Mouse (Mus musculus) megakaryocyte-erythroid progenitor cell, adult 5-6 weeks (primary cell): ENCODE data around the gene Ensa. TPM values are rescaled to one million over a fixed set of nuclear protein-coding genes. Genes with fewer than 3 reads are reported as not detected.
"Not testable (repeated sequence)": the region's sequence is repeated elsewhere in the genome, so short reads cannot be mapped to it uniquely, and the experiment has no call there.

ENCODE experiments used
- ATAC-seq: replicated peaks from 2 replicates; pipeline ENCODE4 v1.8.0; 2016; ENCODE audit warnings: mild to moderate bottlenecking, inconsistent platforms; ENCODE audit not compliant: severe bottlenecking, poor library complexity, low FRiP score, low TSS enrichment
- total RNA-seq, 2 experiments: library from RNA; stranded (forward) in 1 of 2; stranded (reverse) in 1 of 2; fragments of 200-1000, 215-1000 nt in 1 of 2; fragments of >200 nt in 1 of 2; fragmentation: Nextera tagmentation in 1 of 2; gene quantifications; 2 replicates each; pipeline ENCODE4 v1.2.3; 2014 to 2017

Ensa gene
- total RNA-seq, 2 experiments from 2014 or later, result 39.4 to 65.4 TPM

DNA sequence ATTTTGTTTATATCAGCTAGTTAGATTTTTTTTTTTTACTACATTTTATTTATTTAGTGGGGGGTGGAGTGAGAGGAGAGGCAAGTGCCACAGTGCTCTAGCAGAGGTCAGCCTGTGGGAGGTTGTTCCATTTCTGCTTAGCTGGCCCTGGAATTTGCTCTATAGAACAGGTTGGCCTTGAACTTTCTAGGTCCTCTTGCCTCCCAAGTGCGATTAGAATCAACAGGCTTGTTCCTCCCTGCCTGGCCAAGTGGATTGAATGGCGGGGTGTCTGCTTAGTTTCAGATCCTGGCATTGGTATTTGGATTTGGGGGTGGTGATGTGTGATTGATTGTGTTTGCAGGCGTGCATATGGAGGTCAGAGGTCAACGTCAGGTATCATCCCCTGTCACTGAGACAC is 11.3 kb downstream of the Ensa start:
- ATAC-seq, result no peak

DNA sequence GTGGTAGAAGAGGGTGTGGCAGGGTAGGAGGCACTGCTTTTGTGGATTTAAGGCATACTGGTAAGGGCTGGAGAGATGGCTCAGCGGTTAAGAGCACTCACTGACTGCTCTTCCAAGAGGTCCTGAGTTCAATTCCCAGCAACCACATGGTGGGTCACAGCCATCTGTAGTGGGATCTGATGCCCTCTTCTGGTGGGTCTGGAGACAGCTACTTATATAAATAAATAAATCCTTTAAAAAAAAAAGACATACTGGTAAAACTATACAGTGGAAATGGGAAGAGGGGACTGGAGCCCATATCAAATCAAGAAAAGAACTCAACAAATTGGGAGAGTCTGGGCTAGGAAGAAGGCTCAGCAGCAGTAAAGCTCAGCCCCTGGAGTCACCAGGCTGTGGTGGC is 14.9 kb downstream of the Ensa start:
- ATAC-seq, result no peak

DNA sequence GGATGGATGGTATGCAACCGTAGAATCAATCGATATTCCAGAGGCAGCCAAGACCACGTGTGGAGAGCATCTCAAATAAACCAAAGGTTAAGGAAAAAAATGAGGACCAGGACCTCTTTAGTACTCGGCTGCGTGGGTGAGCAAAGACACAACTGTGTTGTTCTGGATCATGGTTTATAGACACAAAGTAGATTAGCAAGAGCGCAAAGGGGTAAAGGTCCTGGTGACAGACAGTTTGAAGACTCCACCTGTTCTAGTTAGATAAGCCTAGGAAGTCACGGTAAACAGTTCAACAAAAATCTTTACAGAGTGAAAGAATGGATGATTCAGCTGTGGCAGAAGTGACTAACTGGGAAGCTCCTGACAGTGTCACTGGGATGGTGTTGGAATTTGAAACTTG is 18.3 kb downstream of the Ensa start:
- ATAC-seq, result peak; percentile 58

DNA sequence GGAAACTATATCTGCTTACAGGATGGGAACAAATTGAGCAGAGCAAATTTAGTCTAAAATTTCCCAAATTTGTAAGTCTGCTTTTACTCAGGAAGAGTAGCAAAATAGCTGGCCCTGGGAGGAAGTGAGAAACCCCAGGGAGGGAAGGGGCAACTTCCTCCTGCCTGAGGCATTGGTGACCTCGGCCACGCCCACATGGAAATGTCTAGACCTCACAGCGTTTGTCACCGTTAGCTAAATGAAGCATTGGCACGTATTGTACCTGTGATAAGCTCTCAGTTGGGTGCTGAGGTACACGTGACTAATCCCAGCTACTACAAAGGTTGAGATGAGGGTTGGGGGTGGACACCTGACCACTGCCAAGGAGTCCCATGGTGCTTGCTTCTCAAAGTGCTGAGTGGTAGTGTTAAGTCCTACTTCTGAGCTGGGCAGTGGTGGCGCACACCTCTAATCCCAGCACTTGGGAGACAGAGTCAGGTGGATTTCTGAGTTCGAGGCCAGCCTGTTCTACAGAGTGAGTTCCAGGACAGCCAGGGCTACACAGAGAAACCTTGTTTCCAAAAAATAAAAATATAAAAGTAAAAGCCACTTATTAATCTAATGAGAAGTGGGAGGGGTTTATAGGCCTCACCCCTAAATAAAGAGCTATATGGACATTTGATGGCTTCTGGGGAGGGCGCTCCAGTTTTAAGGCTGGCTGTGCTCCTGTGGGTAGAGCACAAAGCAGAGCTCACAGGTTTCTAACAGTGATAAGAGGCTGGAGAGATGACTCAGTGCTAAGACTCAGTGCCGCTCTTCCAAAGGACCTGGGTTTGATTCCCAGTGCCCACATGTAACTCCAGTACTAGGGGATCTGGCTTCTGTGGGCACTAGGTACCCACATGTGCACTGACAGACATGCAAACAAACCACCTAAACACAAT is 20.8 kb downstream of the Ensa start:
- peak; percentile 75 for ATAC-seq

DNA sequence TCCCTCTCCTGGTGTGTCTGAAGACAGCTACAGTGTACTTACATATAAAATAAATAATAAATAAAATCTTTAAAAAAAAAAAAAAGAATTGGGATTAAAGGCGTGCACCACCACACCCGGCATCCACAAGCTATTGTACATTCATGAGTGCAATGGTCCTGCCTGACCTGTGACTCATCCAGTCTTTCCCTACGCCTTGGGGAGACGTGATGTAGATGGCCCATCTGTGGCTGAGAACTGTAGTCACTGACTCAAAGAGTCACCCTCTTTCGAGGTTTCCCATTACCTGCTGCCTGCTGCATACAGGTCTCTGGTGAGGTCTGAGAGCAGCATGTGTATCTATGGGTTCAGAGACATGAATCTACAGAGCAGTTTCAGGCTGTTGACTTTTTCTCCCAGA is 23.2 kb downstream of the Ensa start:
- ATAC-seq, result no peak

DNA sequence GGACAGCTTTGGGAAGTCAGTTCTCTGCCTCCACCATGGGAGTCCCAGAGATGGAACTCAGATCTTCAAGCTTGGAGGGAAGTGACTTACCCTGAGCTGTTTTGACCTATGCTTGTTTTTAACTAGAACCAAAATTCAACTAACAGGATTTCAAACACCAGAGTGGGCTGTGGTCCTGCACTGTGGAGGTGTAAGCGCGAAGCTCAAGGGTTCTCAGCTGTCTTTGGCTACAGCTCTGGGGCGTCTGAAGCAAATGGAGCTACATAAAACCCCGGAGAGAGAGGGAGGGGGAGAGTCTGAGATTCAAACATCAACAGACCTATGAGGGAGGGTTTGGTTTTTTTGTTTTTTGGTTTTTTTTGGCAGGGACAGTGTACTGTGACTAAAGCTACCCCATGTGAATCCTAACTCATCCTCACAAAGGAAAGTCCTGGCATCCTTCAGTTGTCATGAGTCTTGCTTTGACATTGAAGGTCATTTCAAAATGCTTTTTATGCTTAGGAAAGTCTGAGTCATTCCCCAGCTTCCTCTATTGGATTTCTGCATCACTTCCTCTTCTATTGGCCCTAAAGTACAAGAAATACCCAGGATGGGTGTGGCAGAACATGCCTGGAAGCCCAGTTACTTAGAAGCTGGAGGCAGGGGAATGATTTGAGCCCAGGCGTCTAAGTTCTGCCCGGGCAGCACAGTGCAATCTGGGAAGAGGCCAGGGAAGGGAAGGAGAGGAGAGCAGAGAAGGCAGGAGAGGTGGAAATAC is 25.7 kb downstream of the Ensa start:
- ATAC-seq, result no peak

DNA sequence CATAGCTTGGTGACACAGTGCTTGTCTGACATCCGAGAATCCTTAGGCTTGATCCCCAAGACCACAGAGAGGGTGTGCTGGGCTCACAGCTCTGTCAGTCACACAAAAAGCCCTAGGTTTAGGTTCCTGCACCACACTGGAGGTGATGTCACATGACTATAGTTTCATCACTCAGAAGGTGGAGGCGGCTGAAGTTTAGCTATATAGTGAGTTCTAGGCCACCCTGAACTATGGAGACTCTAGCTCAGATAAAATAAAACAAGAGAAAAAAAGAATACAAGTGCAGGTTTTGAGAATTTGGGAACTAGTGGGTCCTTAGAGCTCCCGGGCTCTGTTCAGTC is 26.2 kb downstream of the Ensa start:
- no peak for ATAC-seq

DNA sequence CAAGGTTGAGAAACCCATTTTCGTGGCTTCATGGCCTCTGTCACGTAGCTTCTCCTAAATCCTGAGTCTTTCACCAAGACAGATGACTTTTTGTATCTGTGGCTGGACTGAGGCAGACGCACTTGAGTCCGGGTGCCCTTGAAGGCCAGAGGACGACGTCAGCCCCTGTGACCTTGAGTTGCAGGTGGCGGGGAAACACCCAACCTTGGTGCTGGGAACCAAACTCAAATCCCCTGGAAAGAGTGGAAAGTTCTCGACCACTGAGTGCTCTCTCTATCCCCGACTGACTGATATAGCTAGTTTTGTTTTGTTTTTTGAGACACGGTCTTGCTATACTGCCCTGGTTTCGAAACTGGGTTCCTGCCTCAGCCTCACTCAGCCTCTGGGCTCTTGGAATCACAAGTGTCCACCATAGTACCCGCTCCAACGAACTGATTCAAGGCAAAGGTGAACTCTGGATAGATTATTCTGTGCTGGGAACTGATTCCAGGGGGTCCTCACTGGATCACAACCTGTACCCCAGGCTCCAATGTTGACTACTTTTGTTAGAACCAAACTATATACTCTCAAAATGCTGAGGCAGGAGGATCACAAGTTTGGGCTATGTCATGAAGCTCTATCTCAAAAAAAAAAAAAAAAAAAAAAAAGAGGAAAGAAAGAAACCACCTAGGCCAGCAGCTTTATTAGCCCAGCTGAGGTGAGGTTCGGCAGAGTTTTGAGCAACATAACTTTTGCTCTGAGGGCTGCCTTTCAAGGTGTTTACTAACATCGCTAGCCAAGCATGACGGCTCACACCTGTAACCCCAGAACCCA is 26.8 kb downstream of the Ensa start:
- ATAC-seq, result no peak

DNA sequence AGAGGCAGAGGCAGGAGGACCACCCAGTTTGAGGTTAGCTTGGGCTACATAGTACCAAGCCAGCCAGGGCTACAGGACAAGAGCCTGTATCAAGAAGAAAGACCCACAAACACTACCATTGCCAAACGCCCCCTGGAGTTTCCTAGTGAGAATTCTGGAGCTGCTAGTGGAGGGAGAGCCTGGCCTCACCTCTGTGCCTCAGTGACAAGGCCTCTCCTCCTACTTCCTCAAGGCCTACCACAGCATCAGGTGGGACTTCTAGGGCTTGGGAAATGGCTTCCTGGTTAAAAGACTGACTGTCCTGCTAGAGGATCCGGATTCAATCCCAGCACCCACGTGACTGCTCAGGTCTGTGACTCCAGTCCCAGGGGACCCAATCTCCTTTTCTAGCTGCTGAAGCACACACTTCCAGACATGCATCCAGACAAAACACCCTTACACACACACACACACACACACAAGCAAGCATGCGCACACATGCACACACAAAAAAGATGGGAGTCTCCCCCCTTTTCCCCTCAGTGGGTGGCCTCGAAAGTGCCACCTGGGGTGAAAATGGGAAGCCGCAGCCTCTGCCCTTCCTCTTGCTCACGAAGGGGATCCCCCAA is 27.5 kb downstream of the Ensa start:
- peak; percentile 73 for ATAC-seq

DNA sequence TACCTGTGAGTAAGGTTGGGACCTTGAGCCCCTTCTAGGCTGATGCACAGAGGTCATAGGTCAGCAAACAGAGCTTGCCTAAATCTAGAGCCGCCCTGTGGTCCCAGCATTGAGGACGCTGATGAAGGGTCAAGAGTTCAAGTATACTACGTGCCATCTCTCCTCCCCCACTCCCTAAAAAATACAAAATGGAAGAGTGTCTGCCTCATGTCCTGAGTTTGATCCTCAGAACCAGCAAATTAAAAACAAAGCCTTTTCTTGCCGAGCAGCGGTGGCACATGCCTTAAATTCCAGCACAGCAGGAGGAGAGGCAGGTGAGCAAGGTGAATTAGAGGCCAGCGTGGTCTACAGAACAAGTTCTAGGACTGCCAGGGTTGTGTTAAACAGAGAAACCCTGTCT is 28.1 kb downstream of the Ensa start:
- ATAC-seq, result no peak

DNA sequence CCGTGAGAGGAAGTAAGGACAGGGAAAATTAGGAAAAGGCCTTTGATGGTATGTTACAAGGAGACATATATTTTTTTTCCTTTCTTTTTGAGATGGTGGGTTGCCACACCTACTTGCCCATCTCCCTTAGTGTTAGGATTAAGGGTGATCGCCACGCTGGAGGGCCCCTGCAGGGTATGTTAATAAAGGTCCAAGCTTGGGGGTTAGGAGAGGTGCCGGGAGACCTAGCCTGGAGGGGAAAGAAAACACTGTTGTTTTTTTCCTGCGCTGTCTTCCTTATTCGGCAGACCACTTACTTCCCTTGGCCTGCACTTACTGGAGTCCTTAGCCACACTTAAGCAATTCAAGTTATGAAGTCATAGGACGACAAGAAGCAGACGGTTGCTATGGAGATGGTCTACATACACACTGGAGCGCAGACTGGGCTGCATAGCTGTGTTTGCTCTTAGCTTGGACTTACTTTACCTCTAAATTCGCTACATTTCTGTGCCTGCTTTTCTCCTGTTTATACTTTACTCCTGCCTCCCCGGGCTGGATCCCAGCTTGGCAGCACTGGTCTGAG is 28.8 kb downstream of the Ensa start:
- no peak for ATAC-seq

DNA sequence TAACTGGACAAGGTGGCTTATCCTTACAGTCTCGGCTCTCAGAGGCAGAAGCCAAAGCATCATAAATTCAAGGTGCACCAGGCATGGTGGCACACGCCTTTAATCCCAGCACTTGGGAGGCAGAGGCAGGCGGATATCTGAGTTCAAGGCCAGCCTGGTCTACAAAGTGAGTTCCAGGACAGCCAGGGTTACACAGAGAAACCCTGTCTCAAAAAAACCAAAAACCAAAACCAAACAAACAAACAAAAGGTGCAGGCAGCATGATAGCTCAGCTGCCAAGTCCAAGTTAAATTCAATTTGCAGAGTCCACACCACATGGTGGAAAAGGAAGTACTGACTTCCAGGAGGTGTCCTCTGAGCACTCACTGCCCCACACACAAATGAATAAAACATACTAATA is 29.6 kb downstream of the Ensa start:
- ATAC-seq, result not testable (repeated sequence)

DNA sequence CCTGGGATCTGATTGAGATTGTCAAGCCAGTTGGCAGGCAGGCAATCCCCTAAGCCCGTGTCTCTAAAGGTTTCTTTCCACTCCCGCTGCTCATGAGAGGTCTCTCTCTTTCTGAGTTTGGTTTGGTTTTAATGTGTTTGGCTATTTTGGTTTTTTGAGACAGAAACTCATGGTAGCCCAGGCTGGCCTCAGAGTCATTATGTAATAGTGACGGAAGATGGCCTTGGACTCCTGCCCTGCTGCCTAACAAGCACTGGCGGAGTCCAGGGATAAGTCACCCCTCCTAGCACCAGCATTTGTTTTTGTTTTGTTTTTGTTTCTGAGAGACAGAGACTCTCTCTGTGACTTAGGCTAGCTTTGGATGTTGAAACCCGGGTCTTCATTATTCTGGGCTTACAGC is 30.6 kb downstream of the Ensa start:
- ATAC-seq, result no peak

DNA sequence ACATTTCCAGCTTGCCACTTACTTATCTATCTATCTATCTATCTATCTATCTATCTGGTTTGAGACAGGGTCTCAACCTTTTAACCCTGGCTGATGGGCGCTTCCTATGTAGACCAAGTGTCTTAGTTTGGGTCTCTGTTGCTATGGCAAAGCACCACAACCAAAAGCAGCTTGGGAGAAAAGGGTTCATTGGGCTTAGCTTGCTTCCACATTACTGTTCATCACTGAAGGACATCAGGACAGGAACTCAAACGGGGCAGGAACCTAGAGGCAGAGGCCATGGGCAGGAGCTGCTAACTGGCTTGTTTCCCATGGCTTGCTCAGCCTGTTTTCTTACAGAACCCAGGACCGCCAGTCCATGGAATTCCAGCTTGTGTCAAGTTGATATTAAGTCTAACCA is 32.3 kb downstream of the Ensa start:
- ATAC-seq, result no peak

DNA sequence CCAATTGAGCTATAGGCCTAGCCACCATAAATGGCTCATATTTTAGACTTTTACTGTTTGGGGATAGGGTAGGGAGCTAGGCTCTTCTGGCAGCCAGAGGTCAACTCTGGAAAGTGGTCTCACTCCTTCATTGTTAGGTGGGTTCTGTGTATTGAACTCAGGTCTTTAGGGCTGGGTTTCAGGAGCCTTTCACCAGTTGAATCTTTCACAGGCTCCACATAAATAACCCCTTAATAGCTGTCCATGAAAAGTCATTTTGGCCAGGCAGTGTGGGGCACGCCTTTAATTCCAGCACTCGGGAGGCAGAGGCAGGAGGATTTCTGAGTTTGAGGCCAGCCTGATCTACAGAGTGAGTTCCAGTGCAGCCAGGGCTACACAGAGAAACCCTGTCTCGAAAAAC is 32.9 kb downstream of the Ensa start:
- no peak for ATAC-seq

DNA sequence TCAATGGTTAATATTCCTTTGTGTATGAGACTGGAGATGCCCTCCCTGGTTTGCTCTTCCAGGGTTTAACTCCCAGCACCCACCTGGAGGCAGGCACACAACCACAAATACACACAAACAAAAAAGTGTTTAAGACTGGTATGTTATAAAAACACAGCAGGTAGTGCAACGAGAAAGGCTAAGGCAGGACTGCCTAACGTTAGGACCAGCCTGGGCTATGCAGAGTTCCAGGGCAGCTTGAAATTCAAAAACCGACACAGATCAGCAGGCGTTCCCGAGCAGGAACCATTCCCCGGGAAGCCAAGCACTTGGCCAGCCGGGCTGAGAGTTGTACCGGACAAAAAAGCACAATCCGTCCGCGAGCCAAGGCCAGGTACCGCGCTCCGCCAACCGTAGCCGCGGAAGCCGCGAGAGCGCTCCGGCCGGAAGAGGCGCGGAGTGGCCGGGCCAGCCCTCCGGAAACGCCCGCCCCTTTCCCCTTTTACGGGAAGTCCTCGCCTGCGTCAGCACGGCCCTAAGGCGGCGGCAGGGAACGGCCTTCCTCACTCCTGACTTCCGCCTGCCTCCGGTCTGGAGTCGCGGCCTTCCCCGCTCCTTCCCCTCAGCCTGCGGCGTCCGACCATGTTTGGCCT is 33.6 kb downstream of the Ensa start, which contains the start of gene Mcl1:
Mcl1 (plus strand) TSS at position 553 of the 632 bp plus-strand sequence.
- ATAC-seq, result peak; percentile 89

DNA sequence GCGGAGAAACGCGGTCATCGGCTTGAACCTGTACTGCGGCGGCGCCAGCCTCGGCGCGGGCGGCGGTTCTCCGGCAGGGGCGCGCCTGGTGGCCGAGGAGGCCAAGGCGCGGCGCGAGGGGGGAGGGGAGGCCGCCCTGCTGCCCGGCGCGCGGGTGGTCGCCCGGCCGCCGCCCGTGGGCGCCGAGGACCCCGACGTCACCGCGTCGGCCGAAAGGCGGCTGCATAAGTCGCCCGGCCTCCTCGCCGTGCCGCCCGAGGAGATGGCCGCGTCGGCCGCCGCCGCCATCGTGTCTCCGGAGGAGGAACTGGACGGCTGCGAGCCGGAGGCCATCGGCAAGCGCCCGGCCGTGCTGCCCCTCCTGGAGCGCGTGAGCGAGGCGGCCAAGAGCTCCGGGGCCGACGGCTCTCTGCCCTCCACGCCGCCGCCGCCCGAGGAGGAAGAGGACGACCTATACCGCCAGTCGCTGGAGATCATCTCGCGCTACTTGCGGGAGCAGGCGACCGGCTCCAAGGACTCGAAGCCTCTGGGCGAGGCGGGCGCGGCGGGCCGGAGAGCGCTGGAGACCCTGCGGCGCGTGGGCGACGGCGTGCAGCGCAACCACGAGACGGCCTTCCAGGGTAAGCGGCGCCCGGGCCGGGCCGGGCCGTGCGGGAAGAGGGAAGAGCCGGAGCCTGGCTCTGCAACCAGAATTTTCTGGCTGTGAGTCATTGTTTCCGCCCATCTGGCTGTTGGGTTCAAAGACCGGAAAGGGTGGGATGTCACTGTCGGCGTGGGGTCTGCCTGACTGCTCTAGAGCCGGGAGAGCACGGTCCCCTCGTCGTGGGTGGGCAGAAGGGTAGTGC is 34.3 kb downstream of the Ensa start:
- ATAC-seq, result peak; percentile 12; the same call in 1 of the 2 replicates

DNA sequence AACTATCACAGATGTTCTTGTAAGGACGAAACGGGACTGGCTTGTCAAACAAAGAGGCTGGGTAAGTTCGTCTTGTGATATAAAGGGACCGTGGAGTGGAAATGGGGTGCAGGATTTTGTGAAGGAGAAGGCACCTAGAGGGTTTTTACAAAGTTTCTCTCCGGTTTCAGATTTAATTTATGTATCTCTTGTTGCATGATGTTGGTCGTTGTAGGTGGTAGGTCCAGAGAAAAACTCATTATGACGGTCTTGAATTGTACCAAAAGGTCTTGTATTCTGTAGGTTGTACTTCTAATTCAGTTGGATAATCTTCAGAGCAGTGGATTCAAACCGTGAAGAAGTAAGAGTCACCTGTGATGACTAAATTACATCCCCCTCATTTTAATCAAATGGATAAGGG is 35.2 kb downstream of the Ensa start:
- ATAC-seq, result no peak
